Mouse (Mus musculus): ENCODE measurements around the gene Mthfd1l. TPM values are rescaled to one million over a fixed set of nuclear protein-coding genes. Genes with fewer than 3 reads are reported as not detected.

Gene Mthfd1l
- total and polyA plus RNA-seq, 3 experiments = 53.4 to 237 (median 89.6) TPM

DNA sequence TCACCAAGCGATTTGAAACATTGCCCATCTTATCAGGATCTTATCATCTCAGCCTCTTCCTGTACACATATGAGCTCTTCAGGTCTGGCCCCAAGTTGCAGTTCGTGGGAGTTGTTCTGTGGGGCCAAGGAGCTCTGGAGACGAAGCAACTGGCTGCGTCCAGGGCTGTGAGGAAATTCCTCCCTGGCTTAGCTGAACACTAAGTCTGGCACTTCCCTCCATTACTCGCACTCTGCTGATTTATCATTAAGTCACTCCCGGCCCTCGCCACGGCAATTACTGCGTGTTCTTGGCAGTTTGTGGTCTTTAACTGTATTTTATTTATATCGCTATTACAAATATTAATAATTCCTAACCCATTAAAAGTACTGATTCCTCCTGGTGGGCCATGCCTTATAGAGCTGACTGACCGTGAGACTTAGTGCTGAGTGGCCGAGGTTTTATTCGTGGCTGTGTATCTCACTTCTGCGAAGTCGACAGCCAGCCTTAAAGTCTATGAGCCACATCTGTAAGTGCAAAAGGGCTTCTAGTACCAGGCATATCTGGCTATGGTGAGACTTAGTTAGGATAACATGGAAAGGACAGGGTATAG is 56.0 kb downstream of the Mthfd1l start:
- Histone ChIP-seq H3K36me3 (replicated peaks) (peaks cover 92% of the 10 kb centered on the region), H3K4me1 (ENCODE audit: insufficient read depth, low read depth, low read length) (peaks cover 3% of the 10 kb centered on the region; the same call in 1 of the 2 replicates), H3K27me3 (ENCODE audit: insufficient read depth, low read length) (no peaks in the 10 kb centered on the region), H3K4me3 (ENCODE audit: low read depth, low read length) (no peak overlapping the region), H3K9me3 (replicated peaks) (no peaks in the 10 kb centered on the region)
- no peak for DNase-seq (ENCODE audit: low spot score)
- no peak for TF ChIP-seq GATA1 (IDR thresholded peaks at IDR 0.05; ENCODE audit: borderline replicate concordance, low read length)
- no peak for TF ChIP-seq GATA2 (IDR thresholded peaks at IDR 0.05; ENCODE audit: borderline replicate concordance, low read depth, low read length)
- no peak for ATAC-seq (ENCODE audit: extremely low read depth, insufficient number of reproducible peaks, low FRiP score, poor library complexity, severe bottlenecking)

DNA sequence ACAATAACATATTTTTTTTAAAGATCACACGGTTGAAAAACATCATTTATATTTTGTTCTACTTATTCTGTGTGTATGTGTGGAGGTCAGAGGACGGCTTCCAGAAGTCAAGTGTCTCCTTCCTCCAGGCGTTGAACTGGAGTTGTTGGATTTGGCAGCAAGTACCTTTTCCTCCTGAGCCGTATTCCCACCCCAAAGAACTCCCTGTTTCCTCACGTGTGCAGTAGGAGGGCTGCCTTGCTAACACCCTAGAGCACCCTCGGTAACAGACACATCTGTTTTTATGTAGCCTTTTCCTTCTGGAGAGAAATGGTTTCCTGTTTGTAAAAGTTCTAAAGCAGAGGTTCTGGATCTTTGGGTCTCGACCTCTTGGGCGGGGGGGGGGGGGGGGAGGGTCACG is 60.8 kb downstream of the Mthfd1l start:
- Histone ChIP-seq H3K36me3 (replicated peaks) (peaks cover 88% of the 10 kb centered on the region), H3K27me3 (ENCODE audit: insufficient read depth, low read length) (no peaks in the 10 kb centered on the region), H3K9me3 (replicated peaks) (no peaks in the 10 kb centered on the region), H3K4me1 (ENCODE audit: insufficient read depth, low read depth, low read length) (peaks cover 3% of the 10 kb centered on the region; the same call in 1 of the 2 replicates), H3K4me3 (ENCODE audit: low read depth, low read length) (no peak overlapping the region)
- no peak for DNase-seq (ENCODE audit: low spot score)
- no peak for ATAC-seq (ENCODE audit: extremely low read depth, insufficient number of reproducible peaks, low FRiP score, poor library complexity, severe bottlenecking)
- TF ChIP-seq POLR2AphosphoS5 (IDR thresholded peaks at IDR 0.05; ENCODE audit: insufficient replicate concordance, low read depth, low read length) (no peak), GATA2 (IDR thresholded peaks at IDR 0.05; ENCODE audit: borderline replicate concordance, low read depth, low read length) (no peak), TAL1 (conservative IDR thresholded peaks at IDR 0.05; ENCODE audit: low read depth, low read length) (no peak), CTCF (IDR thresholded peaks at IDR 0.05; ENCODE audit: low read depth, low read length) (no peak), GATA1 (IDR thresholded peaks at IDR 0.05; ENCODE audit: borderline replicate concordance, low read length) (no peak)

DNA sequence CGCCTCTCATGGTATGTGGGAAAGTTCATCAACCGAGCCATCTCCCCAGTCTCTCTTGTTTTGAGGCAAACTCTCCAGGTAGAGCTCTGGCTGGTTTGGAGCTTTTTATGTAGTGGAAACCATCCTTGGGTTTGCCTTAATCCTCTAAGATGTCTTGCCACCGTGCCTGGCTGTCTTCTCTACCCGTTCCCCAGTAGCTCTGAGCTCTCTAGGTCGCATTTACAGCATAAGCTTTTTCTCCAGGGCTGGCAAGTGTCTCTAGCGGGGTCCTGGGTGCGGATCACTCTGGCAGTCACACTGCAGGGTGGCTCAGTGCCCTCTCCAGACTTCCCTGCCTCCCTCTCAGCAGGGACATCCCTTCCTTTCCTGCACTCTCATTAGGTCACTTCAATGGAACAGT is 63.6 kb downstream of the Mthfd1l start:
- Histone ChIP-seq H3K9me3 (replicated peaks) (no peaks in the 10 kb centered on the region), H3K4me1 (ENCODE audit: insufficient read depth, low read depth, low read length) (peaks cover 3% of the 10 kb centered on the region; the same call in 1 of the 2 replicates), H3K4me3 (ENCODE audit: low read depth, low read length) (no peak overlapping the region), H3K36me3 (replicated peaks) (peaks cover 86% of the 10 kb centered on the region), H3K27me3 (ENCODE audit: insufficient read depth, low read length) (no peaks in the 10 kb centered on the region)
- ATAC-seq (ENCODE audit: extremely low read depth, insufficient number of reproducible peaks, low FRiP score, poor library complexity, severe bottlenecking) (no peak), DNase-seq (ENCODE audit: low spot score) (no peak)
- TF ChIP-seq TAL1 (conservative IDR thresholded peaks at IDR 0.05; ENCODE audit: low read depth, low read length) (no peak), CTCF (IDR thresholded peaks at IDR 0.05; ENCODE audit: low read depth, low read length) (no peak), GATA1 (IDR thresholded peaks at IDR 0.05; ENCODE audit: borderline replicate concordance, low read length) (no peak), GATA2 (IDR thresholded peaks at IDR 0.05; ENCODE audit: borderline replicate concordance, low read depth, low read length) (no peak), POLR2AphosphoS5 (IDR thresholded peaks at IDR 0.05; ENCODE audit: insufficient replicate concordance, low read depth, low read length) (no peak)

DNA sequence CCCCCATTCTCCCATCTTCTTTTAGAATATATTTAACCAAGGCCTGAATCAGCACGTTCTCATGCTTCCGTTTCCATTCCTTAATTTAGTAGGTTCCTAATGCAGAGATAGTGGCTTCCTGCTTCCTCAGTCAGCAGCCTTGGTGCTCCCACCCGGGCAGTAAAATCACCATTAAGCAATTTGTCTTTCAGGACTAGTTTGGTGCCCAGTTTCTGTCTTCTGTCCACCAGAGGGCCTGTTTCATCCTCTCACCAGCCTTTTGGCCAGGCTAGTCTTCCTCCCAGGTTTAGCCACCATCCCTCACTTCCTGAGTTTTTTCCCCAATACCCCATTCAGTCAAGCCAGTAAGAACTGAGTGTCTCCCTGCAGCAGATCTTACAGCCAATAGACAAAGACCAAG is 64.1 kb downstream of the Mthfd1l start:
- no peaks in the 10 kb centered on the region for H3K9me3 ChIP-seq (replicated peaks)
- DNase-seq (ENCODE audit: low spot score) = no peak
- H3K4me1 ChIP-seq (ENCODE audit: insufficient read depth, low read depth, low read length) = peaks cover 3% of the 10 kb centered on the region; the same call in 1 of the 2 replicates
- H3K36me3 ChIP-seq (replicated peaks) = peaks cover 86% of the 10 kb centered on the region
- no peak for ATAC-seq (ENCODE audit: extremely low read depth, insufficient number of reproducible peaks, low FRiP score, poor library complexity, severe bottlenecking)
- no peaks in the 10 kb centered on the region for H3K27me3 ChIP-seq (ENCODE audit: insufficient read depth, low read length)
- no peak overlapping the region for H3K4me3 ChIP-seq (ENCODE audit: low read depth, low read length)
- TF ChIP-seq GATA1 (IDR thresholded peaks at IDR 0.05; ENCODE audit: borderline replicate concordance, low read length) (no peak), TAL1 (conservative IDR thresholded peaks at IDR 0.05; ENCODE audit: low read depth, low read length) (no peak), CTCF (IDR thresholded peaks at IDR 0.05; ENCODE audit: low read depth, low read length) (no peak), GATA2 (IDR thresholded peaks at IDR 0.05; ENCODE audit: borderline replicate concordance, low read depth, low read length) (no peak), POLR2AphosphoS5 (IDR thresholded peaks at IDR 0.05; ENCODE audit: insufficient replicate concordance, low read depth, low read length) (no peak)

DNA sequence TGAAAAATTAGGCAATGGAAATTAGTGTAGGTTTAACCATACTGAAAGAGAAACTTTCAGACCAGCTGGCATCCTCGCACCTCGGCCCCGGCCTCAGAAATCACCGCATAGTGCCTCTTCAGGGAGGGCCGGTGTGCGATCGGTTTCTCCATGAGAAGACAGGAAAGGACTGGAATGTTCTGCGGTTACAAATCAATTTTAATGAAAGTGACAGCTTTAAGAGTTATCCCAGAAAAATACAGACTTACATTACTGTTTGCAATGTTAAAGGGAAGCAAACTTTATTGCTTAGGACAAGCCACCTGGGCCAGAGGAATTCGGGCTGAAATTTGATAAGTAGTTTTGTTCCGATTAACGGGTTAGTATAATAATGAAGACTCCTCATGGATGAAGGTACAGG is 65.7 kb downstream of the Mthfd1l start:
- no peak for DNase-seq (ENCODE audit: low spot score)
- Histone ChIP-seq H3K4me1 (ENCODE audit: insufficient read depth, low read depth, low read length) (no peaks in the 10 kb centered on the region), H3K4me3 (ENCODE audit: low read depth, low read length) (no peak overlapping the region), H3K9me3 (replicated peaks) (no peaks in the 10 kb centered on the region), H3K27me3 (ENCODE audit: insufficient read depth, low read length) (no peaks in the 10 kb centered on the region), H3K36me3 (replicated peaks) (peaks cover 88% of the 10 kb centered on the region)
- no peak for TF ChIP-seq CTCF (IDR thresholded peaks at IDR 0.05; ENCODE audit: low read depth, low read length)
- TF ChIP-seq TAL1 (conservative IDR thresholded peaks at IDR 0.05; ENCODE audit: low read depth, low read length) = no peak
- ATAC-seq (ENCODE audit: extremely low read depth, insufficient number of reproducible peaks, low FRiP score, poor library complexity, severe bottlenecking) = no peak

DNA sequence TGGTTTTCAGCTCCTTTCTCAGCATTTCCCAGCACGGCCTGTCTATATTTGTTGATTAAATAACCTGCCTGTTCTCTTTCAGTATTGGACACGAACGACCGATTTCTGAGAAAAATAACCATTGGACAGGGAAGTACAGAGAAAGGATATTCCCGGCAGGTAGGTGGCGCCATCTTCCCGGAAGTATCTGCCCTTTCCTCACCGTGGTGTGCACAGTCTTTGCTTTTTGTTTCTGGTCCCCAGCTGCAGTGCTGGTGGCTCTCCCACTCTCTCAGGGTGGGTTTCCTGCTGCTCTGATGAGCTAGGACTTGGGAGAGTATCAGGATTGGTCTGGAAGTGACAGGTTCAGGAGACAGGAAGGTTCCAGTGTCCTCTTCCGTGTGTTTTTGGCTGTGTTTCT is 68.8 kb downstream of the Mthfd1l start:
- no peak for TF ChIP-seq GATA2 (IDR thresholded peaks at IDR 0.05; ENCODE audit: borderline replicate concordance, low read depth, low read length)
- TF ChIP-seq POLR2AphosphoS5 (IDR thresholded peaks at IDR 0.05; ENCODE audit: insufficient replicate concordance, low read depth, low read length) = no peak
- TF ChIP-seq CTCF (IDR thresholded peaks at IDR 0.05; ENCODE audit: low read depth, low read length) = no peak
- no peak for TF ChIP-seq TAL1 (conservative IDR thresholded peaks at IDR 0.05; ENCODE audit: low read depth, low read length)
- TF ChIP-seq GATA1 (IDR thresholded peaks at IDR 0.05; ENCODE audit: borderline replicate concordance, low read length) = no peak
- no peaks in the 10 kb centered on the region for H3K4me1 ChIP-seq (ENCODE audit: insufficient read depth, low read depth, low read length)
- no peaks in the 10 kb centered on the region for H3K27me3 ChIP-seq (ENCODE audit: insufficient read depth, low read length)
- H3K9me3 ChIP-seq (replicated peaks) = no peaks in the 10 kb centered on the region
- peaks cover 85% of the 10 kb centered on the region for H3K36me3 ChIP-seq (replicated peaks)
- DNase-seq (ENCODE audit: low spot score) (no peak), ATAC-seq (ENCODE audit: extremely low read depth, insufficient number of reproducible peaks, low FRiP score, poor library complexity, severe bottlenecking) (no peak)
- H3K4me3 ChIP-seq (ENCODE audit: low read depth, low read length) = no peak overlapping the region
